Mouse (Mus musculus) cerebellum, postnatal 25 days (tissue): Measurements from ENCODE around the gene 1700022I11Rik.
A peak's percentile ranks its signal among the peaks of the same experiment; 100 is the strongest.

Experiments used
- DNase-seq, 2 experiments: peaks; one replicate each; pipeline ENCODE4 v3.0.0; 2021; ENCODE audit warnings: mixed read lengths in 2 of 2

1700022I11Rik gene

DNA sequence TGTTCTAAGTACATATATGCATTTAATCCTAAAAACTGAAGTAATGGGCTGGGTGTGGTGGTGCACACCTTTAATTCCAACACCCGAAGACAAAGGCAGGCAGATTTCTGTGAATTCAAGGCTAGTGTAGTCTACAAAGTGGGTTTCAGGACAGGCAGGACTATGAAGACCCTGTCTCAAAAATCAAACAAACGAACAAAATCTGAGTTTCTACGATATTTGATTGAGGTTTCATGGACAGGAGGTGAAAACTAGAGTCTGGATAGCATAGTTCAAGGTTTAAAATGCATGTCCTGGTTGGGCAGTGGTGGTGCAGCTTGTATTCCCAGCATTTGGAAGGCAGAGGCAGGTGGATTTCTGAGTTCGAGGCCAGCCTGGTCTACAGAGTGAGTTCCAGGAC lies at the start of gene 1700022I11Rik:
Gene 1700022I11Rik, plus strand, starts transcription at position 301 of the 400 bp plus-strand sequence.
- no peak for DNase-seq

DNA sequence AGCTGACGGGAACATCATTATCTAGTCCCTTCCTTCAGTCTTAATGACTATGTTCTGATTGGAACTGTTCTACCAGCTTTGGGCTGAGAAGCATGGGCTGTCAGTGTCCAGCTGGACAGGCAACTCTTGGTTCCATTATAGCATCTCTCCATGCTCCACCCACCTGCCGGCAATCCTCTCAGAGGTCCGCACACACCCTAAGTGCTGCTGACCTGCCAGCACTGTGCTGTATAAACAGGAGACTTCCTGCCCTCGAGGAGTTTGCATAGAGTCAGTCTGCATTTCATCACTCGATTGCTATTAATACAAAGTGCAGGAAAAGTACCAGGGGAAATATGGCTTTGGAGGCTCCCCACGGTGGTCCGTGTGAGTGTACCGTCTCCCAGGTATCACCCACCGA lies 48.7 kb upstream of the 1700022I11Rik start:
- no peak for DNase-seq

DNA sequence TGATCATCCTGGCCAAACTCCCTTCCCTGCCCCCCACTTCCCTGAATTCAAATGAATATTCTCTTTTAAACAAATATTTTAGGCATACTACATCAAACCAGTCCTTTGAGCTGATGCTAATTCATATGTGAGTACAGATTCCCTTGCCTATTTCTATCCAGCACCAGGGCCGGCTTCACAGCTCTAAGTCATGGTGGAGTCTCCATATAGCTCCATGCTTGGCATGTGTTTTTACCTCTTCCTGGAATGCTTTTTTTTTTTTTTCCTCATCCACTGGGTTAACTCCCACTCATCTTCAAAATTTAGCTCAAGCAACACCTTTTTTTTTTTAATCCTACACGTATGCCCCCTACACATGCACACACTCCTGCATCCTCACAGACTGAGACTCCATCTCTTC lies 47.9 kb upstream of the 1700022I11Rik start:
- DNase-seq: no peak

DNA sequence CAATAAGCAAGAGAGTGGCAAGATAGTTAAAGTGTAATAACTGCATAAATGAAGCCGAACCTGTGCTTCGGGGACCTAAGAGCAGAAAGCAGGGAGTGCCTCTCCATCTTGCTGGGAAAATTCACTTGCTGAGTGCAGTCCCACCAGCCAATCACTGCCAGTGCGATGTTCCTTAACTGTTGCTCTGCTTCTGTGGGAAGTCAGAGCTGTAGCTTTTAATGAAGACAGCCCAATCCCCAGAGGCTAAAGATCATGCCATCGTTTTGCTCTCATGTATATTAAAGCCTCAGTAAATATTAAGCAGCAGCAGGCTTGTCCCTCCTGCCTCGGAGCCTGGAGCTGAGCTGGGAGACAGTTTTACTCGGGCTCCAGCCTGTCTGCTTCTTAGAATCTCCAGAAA lies 47.3 kb upstream of the 1700022I11Rik start:
- DNase-seq: no peak

DNA sequence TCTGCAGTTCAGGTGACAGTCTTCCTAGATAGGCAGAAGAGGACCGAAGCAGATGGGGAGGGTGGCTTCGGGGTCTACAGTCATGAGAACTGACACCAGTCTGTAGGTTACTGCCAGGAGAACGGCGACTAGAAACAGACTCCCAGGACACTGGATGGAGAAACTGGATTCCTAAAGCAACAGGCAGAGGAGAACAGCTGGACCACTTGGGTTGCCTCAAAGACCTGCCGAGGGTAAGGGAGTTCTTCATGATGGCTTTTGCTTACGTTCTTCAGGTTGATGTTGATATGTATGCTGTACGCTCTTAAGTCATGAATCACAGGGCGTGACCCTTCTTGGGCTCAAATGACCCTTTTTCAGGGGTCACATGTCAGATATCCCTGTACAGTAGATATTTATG lies 46.9 kb upstream of the 1700022I11Rik start:
- DNase-seq: no peak

DNA sequence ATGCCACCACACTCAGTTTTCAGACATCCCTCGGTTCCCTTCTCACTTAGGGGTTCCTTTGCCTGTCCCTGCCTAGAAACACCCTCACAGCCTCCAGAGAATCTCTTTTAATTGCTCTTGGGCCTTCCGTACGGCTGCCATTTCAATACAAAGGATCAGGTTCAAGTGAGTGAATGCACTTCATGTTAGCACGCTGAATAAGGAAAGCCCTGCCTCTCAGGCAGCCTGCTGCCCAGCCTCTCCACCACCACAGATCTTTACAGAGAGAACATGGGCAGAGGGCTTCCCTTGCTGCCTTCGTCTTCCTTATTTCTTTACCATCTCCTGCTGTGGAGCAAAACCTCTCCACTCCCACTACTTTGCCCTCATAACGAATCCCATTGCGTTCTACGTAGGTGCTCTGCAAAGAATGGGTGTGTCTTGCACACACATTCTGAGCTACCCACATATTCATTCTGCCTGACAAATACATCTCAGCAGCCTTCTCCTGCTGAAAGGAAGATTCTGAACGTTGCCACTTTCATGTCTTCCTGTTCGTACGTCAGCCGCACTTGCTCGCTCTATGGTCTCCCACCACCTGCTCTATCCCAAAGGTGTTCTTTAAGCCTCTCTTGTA lies 45.2 kb upstream of the 1700022I11Rik start:
- DNase-seq: no peak

DNA sequence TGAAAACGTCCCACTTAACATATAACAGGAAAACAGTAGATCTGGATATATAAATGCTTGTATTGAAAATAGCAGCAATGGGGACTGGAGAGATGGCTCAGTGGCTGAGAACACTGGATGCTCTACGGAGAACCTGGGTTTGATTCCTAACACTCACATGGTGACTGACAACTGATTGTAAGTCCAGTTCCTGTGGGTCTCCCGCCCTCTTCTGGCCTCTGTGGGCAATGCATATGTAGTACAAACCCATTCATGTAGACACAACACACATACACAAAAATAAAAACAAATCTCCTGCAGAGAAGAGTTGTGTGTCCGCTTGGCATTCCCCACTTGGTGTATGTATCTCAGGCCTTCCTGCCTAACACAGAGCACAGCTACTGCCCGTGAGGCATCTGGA lies 41.2 kb upstream of the 1700022I11Rik start:
- no peak for DNase-seq

DNA sequence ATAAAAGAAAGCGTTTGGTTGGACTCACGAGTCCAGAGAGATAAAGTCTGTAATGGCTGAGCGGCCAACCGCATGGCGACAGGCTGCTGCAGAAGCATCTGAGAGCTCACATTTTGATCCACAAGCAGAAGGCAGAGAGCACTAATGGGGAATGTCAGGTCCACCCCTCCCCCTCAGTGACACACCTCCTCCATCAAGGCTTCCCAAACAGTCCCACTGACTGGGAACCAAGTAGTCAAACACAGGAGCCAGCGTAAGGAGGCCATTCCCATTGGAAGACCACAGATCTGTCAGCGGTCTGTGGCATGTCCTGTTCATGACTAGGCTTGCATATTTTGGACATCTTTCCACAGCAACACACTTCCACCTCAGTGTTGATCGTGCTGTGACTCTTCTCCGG lies 40.5 kb upstream of the 1700022I11Rik start:
- no peak for DNase-seq

DNA sequence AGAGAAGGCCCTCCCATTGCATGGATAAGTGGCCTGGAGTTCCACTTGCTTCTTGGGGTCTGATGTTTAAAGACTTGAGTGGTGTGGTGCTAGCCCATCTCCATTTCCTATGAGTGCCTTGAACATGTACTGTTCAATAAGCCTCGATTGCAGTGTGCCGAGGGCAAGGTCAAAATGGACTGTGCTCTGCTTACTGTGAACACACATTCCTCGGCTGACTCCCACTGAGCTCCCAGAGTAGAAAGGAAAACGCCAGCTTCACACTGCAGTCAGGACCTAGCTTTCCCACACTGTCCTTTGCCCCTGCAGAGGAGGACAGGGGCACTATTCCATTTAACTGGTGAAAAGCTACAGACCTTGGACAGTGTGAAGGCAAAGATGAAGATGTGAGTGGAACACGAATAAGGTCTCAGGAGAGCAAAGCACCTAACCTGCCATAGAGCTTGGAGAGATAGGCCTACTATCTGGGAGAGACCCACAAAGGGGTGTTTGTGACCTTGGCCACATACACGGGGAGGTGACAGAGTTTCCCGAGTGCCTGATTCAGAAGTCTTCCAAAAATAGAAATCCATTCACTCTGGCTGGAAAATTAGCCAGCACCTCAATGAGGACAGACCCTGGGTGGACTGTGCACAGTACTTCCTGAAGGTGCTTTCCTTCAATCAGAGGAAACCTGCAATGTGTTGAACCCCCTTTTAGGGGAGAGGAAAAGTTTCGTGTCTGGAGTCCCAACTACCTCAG lies 37.0 kb upstream of the 1700022I11Rik start:
- DNase-seq: no peak

DNA sequence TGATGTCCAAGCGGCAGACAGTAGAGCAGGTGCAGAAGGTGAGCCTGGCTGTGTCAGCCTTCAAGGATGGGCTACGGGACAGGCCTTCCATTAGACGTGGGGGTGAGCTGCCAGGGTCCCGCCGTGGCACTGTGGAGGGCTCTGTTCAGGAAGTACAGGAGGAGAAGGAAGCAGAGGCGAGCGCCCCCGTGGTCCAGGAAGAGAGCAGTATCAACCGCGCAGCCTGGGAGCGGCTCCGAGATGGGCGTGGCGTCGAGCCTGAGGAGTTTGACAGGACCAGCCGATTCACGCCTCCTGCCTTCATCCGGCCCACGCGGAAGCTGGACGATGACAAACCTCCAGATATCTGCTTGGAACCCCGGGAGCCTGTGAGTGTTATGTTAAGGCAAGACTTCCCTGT lies 35.8 kb upstream of the 1700022I11Rik start:
- peak in 1 of 2 experiments; percentile 58 for DNase-seq

DNA sequence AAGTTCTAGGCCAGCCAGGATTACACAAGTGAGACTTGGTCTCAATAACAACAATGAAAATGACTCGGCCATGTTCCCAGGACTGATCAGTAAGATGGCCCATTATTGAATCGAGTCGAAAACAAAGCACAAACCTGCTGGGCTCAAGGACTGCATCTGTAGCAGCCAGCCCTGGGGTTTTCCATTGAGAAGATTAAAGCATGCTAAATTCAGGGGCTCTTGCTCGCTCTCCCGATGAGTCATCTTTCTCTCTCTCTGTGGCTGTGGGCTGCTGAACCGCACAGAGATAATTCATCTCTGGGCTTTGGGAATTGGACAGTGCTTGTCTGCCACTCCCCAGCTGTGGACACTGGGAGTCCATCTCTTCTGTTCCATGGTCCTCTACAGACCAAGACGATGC lies 28.0 kb upstream of the 1700022I11Rik start:
- no peak for DNase-seq

DNA sequence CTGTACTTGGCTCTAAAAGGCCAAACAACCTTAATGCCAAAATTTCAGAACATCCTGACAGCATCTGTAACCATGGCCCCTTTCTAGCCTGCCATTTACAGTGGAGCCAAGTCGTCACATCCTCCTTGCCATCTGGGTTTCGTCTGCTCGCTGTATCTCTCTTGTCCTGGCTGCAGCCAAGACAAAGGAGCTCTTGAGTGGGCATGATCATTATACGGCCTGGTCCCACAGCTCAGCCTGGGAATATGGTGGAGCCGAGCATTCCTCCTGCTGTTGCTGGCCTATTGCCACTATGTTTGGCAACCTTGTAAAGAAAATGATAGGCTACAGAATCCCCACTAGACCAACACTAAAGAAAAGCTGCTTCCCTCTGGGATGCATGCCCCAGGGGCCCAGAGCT lies 26.1 kb upstream of the 1700022I11Rik start:
- no peak for DNase-seq

DNA sequence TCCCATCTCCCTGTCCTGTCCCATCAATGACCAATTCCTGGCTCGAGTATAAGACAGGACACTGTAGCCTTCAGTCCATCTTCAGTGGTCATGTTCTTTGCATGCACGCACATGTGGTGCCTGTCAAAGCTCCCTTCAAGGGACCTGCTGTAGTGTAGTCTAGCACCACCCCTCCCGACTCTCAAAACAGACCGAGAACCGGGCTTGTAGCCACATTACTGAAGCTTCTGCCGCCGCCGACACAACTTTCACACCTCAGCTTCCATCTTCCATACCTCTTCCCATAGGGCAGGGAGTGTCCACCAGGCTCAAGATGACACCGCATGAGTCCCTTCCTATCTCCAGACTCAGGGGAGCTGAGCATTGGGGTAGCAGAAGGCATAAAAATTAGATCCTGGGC lies 25.2 kb upstream of the 1700022I11Rik start:
- DNase-seq: no peak

DNA sequence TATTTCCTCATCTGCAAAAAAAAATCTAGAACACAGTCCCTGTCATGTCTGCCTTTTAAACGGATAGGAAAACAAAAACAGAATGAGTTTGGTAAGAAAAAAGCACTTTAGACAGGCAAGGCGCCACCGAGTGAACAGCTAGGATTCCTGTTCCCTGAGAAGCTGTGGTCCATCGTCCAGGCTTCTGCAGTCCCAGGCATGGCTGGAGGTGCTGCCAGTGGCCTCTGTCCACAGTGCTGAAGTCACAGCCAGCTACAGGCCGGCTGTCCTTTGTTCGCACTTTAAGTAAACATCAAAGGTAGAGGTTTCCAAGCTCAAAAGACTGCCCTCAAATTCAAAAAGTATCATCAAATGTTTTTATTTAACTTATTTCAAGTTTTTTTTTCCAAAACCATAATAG lies 24.4 kb upstream of the 1700022I11Rik start:
- no peak for DNase-seq

DNA sequence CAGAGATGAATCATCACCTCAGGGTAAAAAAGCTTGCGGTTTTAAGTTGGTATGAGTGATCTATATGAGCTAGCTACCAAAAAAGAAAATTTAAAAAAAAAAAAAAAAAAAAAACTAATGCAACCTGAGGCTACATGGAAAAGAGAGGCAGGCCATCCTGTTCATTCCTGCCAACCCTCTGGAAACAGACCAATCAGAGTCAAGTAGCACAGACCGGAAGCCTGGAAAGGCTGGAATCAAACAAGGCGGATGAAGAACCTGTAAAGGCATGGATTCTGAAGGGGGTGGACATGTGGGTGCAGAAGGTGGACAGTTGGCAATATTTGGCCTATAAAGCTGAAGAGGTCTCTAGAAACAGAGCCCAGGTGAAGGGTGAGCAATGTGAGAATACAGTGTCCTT lies 24.0 kb upstream of the 1700022I11Rik start:
- no peak for DNase-seq

DNA sequence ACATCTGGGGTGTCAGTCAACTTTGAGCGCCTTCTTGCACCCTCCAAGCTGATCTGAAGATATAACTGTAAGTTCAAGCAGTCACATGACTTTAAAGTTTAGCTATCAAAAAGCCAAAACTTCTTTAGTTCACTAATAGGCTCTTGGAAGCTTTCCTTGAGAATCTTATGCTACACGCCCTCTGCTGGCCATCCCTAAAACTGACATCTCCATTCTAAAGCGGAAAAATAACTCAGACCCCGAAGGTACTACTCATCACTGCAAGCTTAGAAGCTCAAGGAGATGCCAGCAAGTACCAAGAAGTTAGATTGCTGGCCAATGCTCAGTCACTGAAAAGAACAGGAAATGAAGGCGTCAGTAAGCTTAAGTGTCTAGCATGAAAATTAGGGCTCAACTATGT lies 23.5 kb upstream of the 1700022I11Rik start:
- DNase-seq: peak; percentile 70 to 80

DNA sequence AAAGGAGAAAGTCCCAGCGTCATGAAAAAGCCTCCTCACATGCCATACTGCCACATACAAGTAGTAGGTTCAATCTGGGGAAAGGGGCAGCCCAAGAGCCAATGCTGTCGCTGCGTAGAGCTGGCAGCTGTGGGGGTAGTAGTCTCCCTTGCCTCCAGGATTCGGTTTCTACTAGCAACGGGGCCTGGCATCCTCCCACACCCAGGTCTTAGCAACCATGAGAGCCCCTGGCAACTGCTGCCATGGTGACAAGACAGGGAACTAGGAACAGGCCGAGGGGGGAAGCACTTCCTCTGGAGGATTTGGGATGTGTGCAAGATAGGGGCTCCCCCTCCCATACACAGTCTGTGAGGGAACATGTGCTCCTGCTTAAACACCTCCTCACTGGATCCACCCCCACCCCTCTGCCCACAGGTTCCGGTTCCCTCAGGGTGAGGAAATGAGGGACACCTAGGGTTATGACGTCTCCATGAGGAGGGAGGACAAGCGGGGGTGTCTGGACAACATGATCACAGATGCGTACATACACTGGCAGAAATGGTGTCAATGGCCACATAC lies 22.6 kb upstream of the 1700022I11Rik start:
- DNase-seq: peak in 1 of 2 experiments; percentile 41

DNA sequence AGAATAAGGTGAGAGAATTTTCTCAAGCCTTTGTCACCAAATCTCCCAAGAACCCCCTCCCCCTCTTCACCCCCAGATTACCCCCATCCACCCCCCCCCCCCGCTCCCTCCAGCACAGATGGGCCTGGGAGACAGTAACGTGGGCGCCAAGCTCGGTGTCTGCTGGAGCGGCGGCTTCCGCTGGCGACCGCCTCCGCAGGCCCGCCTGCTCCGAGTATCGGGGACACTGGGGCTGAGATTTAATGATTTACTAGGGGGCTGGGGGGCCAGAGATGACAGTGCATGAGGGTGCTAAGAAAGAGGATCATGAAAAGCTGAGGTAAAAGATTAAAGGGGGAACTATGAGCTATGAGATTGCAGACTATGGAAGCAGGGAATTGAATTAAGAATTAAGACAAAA lies 20.9 kb upstream of the 1700022I11Rik start:
- peak in 1 of 2 experiments; percentile 47 for DNase-seq

DNA sequence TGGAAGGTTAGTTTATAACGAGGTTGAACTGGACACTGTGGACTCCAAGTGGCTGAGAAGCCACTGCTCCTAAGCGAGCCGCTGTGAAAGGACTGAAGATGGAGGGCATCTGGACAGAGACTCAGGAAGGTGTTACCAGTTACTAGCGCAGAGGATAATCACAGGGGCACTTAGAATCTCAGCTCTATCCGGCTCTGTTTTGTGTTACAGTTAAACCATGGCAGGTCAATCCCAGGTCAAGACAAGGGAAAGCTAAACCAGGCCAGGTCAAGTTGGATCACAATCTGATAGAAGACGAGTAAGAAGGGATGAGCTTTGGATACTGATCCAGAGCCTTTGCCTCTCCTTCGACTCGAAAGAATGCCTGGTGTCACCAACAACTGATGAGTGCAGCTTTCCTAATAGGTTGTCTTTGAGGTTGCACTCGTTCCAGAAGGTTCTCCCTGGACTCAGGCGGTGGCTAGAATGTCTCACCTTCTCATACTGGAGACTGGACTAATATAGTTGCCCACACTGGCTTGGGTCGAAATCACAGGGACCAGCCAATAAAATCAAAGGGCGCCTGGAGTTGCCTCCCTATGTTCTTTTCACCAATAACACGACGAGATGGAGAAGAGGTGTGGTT lies 20.2 kb upstream of the 1700022I11Rik start:
- DNase-seq: no peak

DNA sequence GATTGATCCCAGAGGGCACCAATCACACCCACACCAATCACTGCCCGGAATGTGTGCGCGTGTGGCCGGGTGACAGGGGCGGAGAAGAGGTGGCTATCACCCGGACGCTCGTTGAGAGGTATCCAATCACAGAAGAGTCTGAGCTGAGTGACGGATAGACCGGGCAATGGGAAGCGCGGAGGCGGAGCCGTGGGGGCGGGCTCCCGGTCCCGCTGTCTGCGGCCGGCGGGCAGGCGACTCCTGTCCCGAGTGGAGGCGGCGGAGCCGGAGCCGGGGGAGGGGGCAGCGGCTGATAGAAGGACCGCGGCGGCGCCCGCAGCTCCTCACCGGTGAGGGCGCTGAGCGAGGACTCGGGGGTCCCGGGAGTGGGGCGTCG lies 19.7 kb upstream of the 1700022I11Rik start, which contains the start of gene Dnajb5:
Gene Dnajb5, plus strand, starts transcription at position 139 of the 376 bp plus-strand sequence.
- DNase-seq: peak; percentile 98 to 100

DNA sequence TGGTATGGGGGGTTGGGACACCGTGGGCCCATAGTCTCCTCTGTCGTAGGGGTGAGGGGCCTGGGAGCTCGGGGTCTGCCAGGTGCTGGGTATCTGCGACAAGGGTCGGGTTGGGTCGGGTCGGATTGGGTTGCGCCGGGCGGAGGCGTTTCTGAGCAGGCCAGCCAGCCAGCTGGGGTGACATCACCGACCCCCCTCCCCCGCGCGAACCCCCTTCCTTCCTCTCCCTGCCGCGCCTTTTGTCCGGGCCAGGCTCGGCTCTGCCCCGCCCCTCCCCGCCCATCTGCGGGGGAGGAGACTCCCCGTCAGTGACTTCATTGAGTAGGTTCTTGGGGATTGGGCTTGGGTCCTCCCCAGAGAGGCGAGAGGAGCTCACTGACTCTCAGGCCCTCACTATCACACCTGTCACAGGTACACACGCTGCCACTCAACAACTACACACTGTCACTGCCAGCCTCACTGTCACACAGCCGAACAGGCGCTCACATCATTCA lies 19.3 kb upstream of the 1700022I11Rik start:
- peak; percentile 82 to 91 for DNase-seq

DNA sequence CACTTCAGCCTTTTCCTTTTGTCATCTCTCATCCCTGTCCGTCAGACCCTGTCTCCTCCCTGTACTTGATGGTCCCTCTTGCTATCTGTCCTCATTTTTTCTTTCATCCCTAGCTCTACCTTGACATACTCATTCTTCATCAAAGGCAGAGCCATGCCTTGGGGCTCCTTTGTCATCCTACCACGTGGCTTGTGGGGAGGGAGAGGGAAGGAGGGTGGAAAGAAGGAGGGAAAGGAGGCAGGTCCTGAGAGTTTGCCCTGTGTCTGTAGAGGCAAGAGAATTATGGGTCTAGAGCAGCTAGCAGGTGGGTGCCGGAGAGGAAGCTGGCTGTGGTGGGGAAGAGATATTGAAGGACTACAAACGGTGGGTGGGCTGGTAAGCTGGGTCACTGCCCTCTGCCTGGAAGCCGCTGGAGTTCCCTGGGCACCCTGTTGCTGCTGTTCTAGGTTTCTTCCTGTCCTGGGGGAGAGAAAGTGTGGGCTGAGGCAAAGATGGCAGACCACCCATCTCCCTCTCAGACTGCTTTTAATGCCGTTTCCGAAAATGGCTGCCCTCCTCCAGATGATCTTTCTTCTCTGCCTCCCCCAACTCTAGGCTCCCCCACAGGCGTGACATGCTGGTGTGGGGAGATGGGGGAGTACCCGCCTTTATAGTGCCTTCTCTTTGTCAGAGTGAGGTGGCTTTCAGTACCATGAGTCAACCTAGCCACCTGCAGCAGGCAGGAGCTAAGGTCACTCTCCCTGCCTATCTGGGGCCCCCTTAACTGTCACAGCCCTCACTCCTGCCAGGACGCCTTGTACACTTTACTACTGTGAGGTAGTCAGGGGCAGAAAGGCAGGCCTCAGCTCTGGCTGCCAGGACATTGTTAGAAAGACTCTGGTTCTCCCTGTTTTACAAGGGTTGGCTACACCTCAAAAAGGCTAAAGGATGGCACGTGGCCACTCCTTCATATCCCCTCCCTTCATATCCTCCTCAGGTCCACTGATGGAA lies 17.9 kb upstream of the 1700022I11Rik start:
- peak in 1 of 2 experiments; percentile 33 for DNase-seq
